Mouse (Mus musculus): ENCODE results near the gene Wnk3.

Gene Wnk3

DNA sequence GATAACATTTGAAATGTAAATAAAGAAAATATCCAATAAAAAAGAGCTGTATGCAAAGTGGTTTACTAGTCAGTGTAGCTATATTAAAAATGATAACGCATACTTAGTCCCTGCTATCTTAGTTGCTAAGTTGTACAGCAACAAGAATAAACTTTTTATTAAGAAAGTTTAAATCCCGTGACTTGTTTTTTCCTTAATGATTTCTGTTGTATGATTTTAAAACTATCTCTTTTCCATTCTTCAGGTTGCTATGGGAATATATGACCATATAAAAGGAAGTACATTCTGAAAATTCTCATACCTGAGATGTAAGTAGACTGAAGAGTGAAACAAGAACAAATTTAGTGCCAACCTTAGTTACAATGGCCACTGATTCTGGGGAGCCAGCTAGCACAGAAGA is at the start of gene Wnk3:
Gene Wnk3, plus strand, starts transcription at position 301 of the 400 bp plus-strand sequence.
- no peak for DNase-seq (ENCODE audit: inconsistent age in 2 of 2, low spot score in 1 of 2)

DNA sequence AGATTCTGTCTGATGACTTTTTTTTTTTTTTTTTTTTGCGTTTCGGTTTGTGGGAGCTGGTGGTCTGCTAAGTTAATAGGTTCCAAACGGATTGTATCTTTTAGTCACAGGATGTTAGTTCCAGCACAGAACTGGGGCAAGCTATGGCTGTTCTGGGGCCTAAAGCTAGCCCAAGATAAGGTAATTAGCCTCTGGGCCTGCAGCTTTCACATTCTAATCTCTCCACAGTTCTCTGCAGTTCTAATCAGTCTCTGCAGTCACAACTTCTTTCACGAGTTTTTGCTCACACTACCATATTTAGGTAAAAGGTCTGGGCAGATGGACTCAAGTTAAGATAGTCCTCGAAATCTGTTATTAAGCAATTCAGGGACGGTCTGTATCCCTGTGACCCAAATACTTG is 39.5 kb upstream of the Wnk3 start:
- no peak for DNase-seq (ENCODE audit: inconsistent age in 2 of 2, low spot score in 1 of 2)

DNA sequence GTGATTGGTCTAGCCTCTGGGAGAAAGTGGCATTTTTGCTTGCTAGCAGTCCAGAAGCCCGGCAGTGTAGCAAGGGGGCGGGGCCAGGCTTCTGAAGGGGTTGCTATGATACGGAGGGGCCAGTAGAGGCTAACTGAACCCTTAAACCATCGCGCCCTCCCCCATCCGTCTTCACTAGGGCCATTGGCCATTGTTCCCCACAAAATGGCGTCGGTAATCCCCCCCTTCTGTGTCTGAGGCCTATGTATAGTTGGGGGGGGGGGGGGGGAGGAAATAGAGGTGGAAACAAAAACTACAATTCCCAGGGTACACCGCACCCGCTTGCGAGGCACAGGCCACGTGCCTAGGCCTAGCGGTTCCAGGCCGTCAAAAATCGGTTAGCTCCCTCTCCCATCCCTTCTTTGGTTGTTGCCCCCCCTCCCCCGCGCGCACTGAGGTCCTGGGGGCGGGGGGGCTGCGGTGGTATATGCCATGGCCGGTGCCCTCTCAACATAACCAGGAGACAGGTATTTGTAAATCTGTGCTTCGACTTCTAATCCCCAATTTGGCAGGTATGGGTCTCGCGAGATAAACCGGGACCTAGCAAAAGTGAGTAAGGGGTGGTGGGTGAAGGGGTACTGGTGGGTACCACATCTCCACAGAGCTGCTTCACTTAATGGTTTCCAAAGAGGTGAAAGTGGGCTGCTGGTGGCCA is 29.3 kb upstream of the Wnk3 start:
- peak; percentile 30 to 62 for DNase-seq (ENCODE audit: inconsistent age in 2 of 2, low spot score in 1 of 2)

- peak; percentile 48 to 77 for DNase-seq (ENCODE audit: inconsistent age in 2 of 2, low spot score in 1 of 2)
Measured at GRCm38 (mm10) chrX:151169261-151169961, 28.5 kb upstream of the Wnk3 start.

- peak; percentile 4 to 35 for DNase-seq (ENCODE audit: inconsistent age in 2 of 2, low spot score in 1 of 2)
Measured at GRCm38 (mm10) chrX:151173134-151173533, 24.7 kb upstream of the Wnk3 start.

GRCm38 (mm10) chrX:151298329-151298728 is 100.5 kb downstream of the Wnk3 start:
- no peak for DNase-seq (ENCODE audit: inconsistent age in 2 of 2, low spot score in 1 of 2)

GRCm38 (mm10) chrX:151313732-151314131 is 115.9 kb downstream of the Wnk3 start:
- no peak for DNase-seq (ENCODE audit: inconsistent age in 2 of 2, low spot score in 1 of 2)

GRCm38 (mm10) chrX:151333615-151334014 is 135.7 kb downstream of the Wnk3 start:
- no peak for DNase-seq (ENCODE audit: inconsistent age in 2 of 2, low spot score in 1 of 2)

DNA sequence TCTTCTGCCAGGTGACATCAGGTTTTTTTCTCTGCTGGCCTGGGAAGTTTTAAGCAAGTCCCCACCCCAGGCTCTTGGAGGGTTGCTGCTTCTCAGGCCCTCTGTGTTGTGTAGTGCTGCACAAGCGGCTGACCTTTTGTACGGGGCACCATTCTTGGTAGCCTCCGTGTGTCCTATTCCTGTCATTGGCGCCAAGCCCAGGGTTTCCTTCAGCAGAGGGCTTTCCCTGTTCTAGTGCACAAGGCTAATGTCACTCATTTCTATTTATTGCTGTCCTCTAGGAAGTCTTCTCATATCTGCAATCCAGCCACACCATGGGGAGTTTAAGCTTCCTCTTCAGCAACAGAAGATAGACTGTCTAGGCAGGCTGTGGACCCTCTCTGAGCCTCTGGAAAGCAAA is 139.9 kb downstream of the Wnk3 start:
- peak; percentile 70 to 87 for DNase-seq (ENCODE audit: inconsistent age in 2 of 2, low spot score in 1 of 2)

- DNase-seq (ENCODE audit: inconsistent age in 2 of 2, low spot score in 1 of 2): peak; percentile 87 to 95
Measured at GRCm38 (mm10) chrX:151343761-151344500, 146.1 kb downstream of the Wnk3 start, which contains the start of gene Fam120c. TSS of gene Fam120c (plus strand) at chrX:151344175.

GRCm38 (mm10) chrX:151344501-151344984 is 146.7 kb downstream of the Wnk3 start:
- peak; percentile 57 to 81 for DNase-seq (ENCODE audit: inconsistent age in 2 of 2, low spot score in 1 of 2)

DNA sequence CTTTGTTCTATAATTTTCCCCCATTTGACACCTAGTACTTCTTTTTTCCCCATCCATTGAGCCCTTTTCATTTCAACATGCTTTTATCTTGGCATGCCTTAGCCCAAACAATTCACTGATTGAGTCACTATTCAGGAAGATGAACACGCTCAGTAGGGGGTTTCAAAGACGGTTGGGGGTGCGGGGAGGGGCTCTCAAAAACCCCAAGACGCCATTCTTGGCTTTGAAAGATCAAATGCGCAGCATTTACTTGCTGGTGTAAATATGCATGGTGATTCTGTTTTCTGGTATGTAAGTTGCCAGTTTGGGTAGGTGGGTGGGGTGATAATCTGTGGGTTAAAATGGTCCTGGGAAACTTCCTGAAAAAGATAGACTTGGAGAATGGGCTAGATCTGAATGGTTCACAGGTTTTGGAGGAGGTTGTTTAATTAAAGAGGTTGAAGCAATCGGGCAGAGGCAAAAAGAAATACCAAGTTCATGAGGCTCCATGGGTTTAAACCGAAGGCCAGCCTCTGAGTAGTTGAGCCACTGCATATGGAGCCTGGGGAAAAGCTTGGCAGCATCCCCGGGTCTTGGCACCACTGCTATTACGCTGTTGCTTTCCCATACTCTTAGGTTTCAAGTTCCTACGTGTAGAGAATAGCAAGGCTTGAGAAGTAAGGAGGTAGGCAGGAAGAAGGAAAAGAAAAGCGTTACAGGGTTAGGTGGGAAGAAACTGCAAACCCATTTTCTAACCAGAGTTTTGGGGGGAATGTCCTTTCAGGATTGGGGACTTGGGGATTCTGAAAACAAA is 147.7 kb downstream of the Wnk3 start:
- DNase-seq (ENCODE audit: inconsistent age in 2 of 2, low spot score in 1 of 2): peak; percentile 5 to 33

DNA sequence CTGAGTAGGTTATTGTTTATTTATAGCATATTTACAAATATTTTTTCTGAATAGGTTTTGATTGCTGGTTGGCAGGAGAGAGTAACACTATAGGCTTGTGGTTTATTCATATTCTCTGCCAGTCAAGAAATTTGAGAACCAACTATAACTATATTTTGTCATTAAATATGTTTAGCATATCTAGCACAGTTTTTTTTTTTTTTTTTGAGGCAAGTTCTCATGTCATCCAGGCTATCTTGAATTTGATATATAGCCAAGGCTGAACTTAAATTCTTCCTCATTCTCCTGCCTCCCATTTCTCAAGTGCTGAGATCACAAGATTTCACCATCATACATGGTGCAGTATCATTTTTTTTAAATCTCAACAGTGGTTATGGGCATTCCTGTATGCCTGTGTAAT is 149.4 kb downstream of the Wnk3 start:
- DNase-seq (ENCODE audit: inconsistent age in 2 of 2, low spot score in 1 of 2): no peak

- peak in 1 of 2 experiments; percentile 55 for DNase-seq (ENCODE audit: inconsistent age in 2 of 2, low spot score in 1 of 2)
Measured at GRCm38 (mm10) chrX:151349322-151349721, 151.4 kb downstream of the Wnk3 start.

Measured in adrenal gland, adult (tissue).